In genomic region chr1:172261477-172262078, GRCm38 (mm10) we compare ENCODE assay signal across 8 mouse cellular contexts. TPM values are rescaled to one million over a fixed set of nuclear protein-coding genes. Genes with fewer than 3 reads are reported as not detected.
DNase-seq lines count a peak whose midpoint lies in the region; ATAC-seq and TF ChIP-seq lines count a peak whose summit lies in the region.

Igsf8 (plus strand) TSS chr1:172261641.

- no peak for DNase-seq in kidney, adult 2 months
- no peak for DNase-seq in kidney, postnatal 14 days
- DNase-seq in adrenal gland, adult 2 months, result no peak
- no peak for DNase-seq in layer of hippocampus, postnatal 25 days (ENCODE audit: extremely low spot score in 1 of 2, low spot score in 1 of 2)
- DNase-seq in c-Kit-positive CD71-positive TER-119-positive erythroid progenitor cells, embryonic 14.5 days (ENCODE audit: low spot score), result no peak
- no peak for DNase-seq in spleen, postnatal 4 days (ENCODE audit: low spot score in 2 of 2)

- no peaks in the 10 kb centered on the region for H3K36me3 ChIP-seq in kidney, adult 2 months (ENCODE audit: control insufficient read depth, insufficient read depth, low read length)
- no peaks in the 10 kb centered on the region for H3K36me3 ChIP-seq in forebrain, embryonic 16.5 days (ENCODE audit: control insufficient read depth, insufficient read depth)
- no peaks in the 10 kb centered on the region for H3K36me3 ChIP-seq in midbrain, embryonic 15.5 days (replicated peaks)

- H3K9me3 ChIP-seq in forebrain, embryonic 16.5 days (ENCODE audit: control insufficient read depth, low read length), result no peaks in the 10 kb centered on the region
- H3K9me3 ChIP-seq in midbrain, embryonic 15.5 days, result no peaks in the 10 kb centered on the region

- H3K9ac ChIP-seq in forebrain, embryonic 16.5 days (replicated peaks; ENCODE audit: low read depth, low read length), result no peak within 1 kb of the TSS
- H3K9ac ChIP-seq in midbrain, embryonic 15.5 days, result no peak within 1 kb of the TSS

- 57% methylated on average over 8 of the region's 8 CpGs for WGBS in kidney, adult 2 months
- 7% methylated on average over 8 of the region's 8 CpGs for WGBS in forebrain, embryonic 16.5 days
- 14% methylated on average over 8 of the region's 8 CpGs for WGBS in midbrain, embryonic 15.5 days

- no peaks in the 10 kb centered on the region for H3K27me3 ChIP-seq in kidney, adult 2 months (replicated peaks; ENCODE audit: control insufficient read depth, insufficient read depth, low read length)
- H3K27me3 ChIP-seq in forebrain, embryonic 16.5 days (replicated peaks; ENCODE audit: control insufficient read depth, insufficient read depth, low read length), result no peaks in the 10 kb centered on the region
- H3K27me3 ChIP-seq in midbrain, embryonic 15.5 days (replicated peaks), result no peaks in the 10 kb centered on the region

- H3K4me3 ChIP-seq in kidney, adult 2 months (ENCODE audit: insufficient read depth, low read depth, low read length), result no peak within 1 kb of the TSS
- no peak within 1 kb of the TSS for H3K4me3 ChIP-seq in forebrain, embryonic 16.5 days (replicated peaks; ENCODE audit: low read length)
- H3K4me3 ChIP-seq in midbrain, embryonic 15.5 days, result no peak within 1 kb of the TSS

- H3K4me2 ChIP-seq in forebrain, embryonic 16.5 days (ENCODE audit: low read length), result no peak within 1 kb of the TSS
- no peak within 1 kb of the TSS for H3K4me2 ChIP-seq in midbrain, embryonic 15.5 days

- H3K4me1 ChIP-seq in kidney, adult 2 months (ENCODE audit: control insufficient read depth, insufficient read depth, low read length), result no peaks in the 10 kb centered on the region
- H3K4me1 ChIP-seq in forebrain, embryonic 16.5 days (replicated peaks; ENCODE audit: control insufficient read depth, insufficient read depth, low read length), result no peaks in the 10 kb centered on the region; the same call in 1 of the 2 replicates
- H3K4me1 ChIP-seq in midbrain, embryonic 15.5 days, result peaks cover 9% of the 10 kb centered on the region; the same call in 1 of the 2 replicates

- no peak for TF ChIP-seq POLR2A in kidney, adult 2 months (IDR thresholded peaks at IDR 0.05; ENCODE audit: low read depth, low read length)

- H3K27ac ChIP-seq in kidney, adult 2 months (ENCODE audit: insufficient read depth, low read depth, low read length), result no peak within 1 kb of the TSS
- H3K27ac ChIP-seq in forebrain, embryonic 16.5 days (ENCODE audit: low read length), result peak within 1 kb of the TSS; percentile 52; the same call in 1 of the 2 replicates
- H3K27ac ChIP-seq in midbrain, embryonic 15.5 days, result peak within 1 kb of the TSS; percentile 49

- no peak; the same call in 1 of the 2 replicates for ATAC-seq in forebrain, embryonic 16.5 days
- 0 out of 2 replicates have a peak, but pooled peaks have one; percentile 27 for ATAC-seq in midbrain, embryonic 15.5 days (replicated peaks)

- TF ChIP-seq CTCF in kidney, adult 2 months (conservative IDR thresholded peaks at IDR 0.05; ENCODE audit: insufficient read depth, insufficient read length, low read depth, low read length), result no peak

RNA-seq across cellular contexts. Expression of gene Igsf8, which starts in this region (rescaled TPM):
- polyA plus RNA-seq in kidney, adult 2 months (2012; rRNA removed), result 54.3 and 57.7 TPM in 2 replicates
- 10 to 100 TPM; 32.2 to 38.3 TPM for total RNA-seq in adrenal gland, adult 2 months (2021)
- 109 and 126 TPM in 2 replicates for polyA plus RNA-seq in adrenal gland, adult 2 months (2012; rRNA removed)
- polyA plus RNA-seq in forebrain, embryonic 16.5 days (2015; fragmentation: Nextera tagmentation; extraction: Ambion mirVana), result 136 and 152 TPM in 2 replicates
- 100 to 1,000 TPM; 253 to 278 TPM for total RNA-seq in layer of hippocampus, postnatal 25 days (2021)
- polyA plus RNA-seq in midbrain, embryonic 15.5 days (2015; fragmentation: Nextera tagmentation; extraction: Ambion mirVana), result 66.2 and 77.2 TPM in 2 replicates

Comparison
In these comparisons a context has a peak if more than half of its experiments do, and no peak if none do; other contexts are left out.
1. RNA of gene Igsf8 (total RNA-seq): 253 to 278 TPM in layer of hippocampus, postnatal 25 days; 32.2 to 38.3 TPM in adrenal gland, adult 2 months; every median in the first group is over 4 times any median in the second.